8 mouse cellular contexts compared by ENCODE assay signal in genomic region chr2:65181066-65181716, GRCm38 (mm10). TPM values are rescaled to one million over a fixed set of nuclear protein-coding genes. Genes with fewer than 3 reads are reported as not detected.
A peak's percentile ranks its signal among the peaks of the same experiment; 100 is the strongest.
DNase-seq lines count a peak whose midpoint lies in the region; ATAC-seq and TF ChIP-seq lines count a peak whose summit lies in the region.

No protein-coding gene starts in this region.

- peaks cover 15% of the 10 kb centered on the region; the same call in 1 of the 2 replicates for H3K4me1 ChIP-seq in kidney, embryonic 14.5 days (ENCODE audit: control insufficient read depth, insufficient read depth, low read length)
- peaks cover 2% of the 10 kb centered on the region; the same call in 1 of the 2 replicates for H3K4me1 ChIP-seq in cortical plate, adult 2 months (ENCODE audit: control insufficient read depth, insufficient read depth, low read length)
- H3K4me1 ChIP-seq in midbrain, postnatal 0 days (ENCODE audit: insufficient read depth, low read length): 0 out of 2 replicates have a peak, but pooled peaks cover 3% of the 10 kb centered on the region

- no peak for ATAC-seq in kidney, embryonic 14.5 days (ENCODE audit: low FRiP score, low TSS enrichment)
- ATAC-seq in midbrain, postnatal 0 days (ENCODE audit: low FRiP score): no peak

- no peak for DNase-seq in kidney, adult 9 months
- DNase-seq in induced T-regulatory cell, adult 2 months (ENCODE audit: low read depth): peak; percentile 88
- peak; percentile 37 for DNase-seq in midbrain, postnatal 0 days (ENCODE audit: low spot score)
- no peak for DNase-seq in urinary bladder, postnatal 10 days (ENCODE audit: low spot score)
- no peak for DNase-seq in gastrocnemius, postnatal 14 days
- DNase-seq in layer of hippocampus, adult 18-20 months (ENCODE audit: low spot score in 2 of 2): no peak

- no peaks in the 10 kb centered on the region; the same call in 1 of the 2 replicates for H3K9me3 ChIP-seq in kidney, embryonic 14.5 days (ENCODE audit: control insufficient read depth, low read length)
- H3K9me3 ChIP-seq in midbrain, postnatal 0 days (ENCODE audit: low read length): no peaks in the 10 kb centered on the region

- TF ChIP-seq CTCF in cortical plate, adult 2 months (IDR thresholded peaks at IDR 0.05; ENCODE audit: extremely low read depth, insufficient read depth, low read length): 0 out of 2 replicates have a peak, but pooled peaks have one; percentile 16
- peak; percentile 54 for TF ChIP-seq CTCF in midbrain, postnatal 0 days (IDR thresholded peaks at IDR 0.05)

- H3K4me3 ChIP-seq in kidney, embryonic 14.5 days (ENCODE audit: low read length): no peak overlapping the region
- H3K4me3 ChIP-seq in cortical plate, adult 2 months (ENCODE audit: insufficient read depth, low read length): no peak overlapping the region
- H3K4me3 ChIP-seq in midbrain, postnatal 0 days (ENCODE audit: low read depth, low read length): no peak overlapping the region

- TF ChIP-seq POLR2A in cortical plate, adult 2 months (IDR thresholded peaks at IDR 0.05; ENCODE audit: extremely low read depth, insufficient read depth, low read length): no peak

- H3K9ac ChIP-seq in kidney, embryonic 14.5 days (ENCODE audit: low read depth, low read length): no peak overlapping the region
- H3K9ac ChIP-seq in midbrain, postnatal 0 days (replicated peaks; ENCODE audit: low read length, poor library complexity, severe bottlenecking): no peak overlapping the region

- H3K27ac ChIP-seq in kidney, embryonic 14.5 days (ENCODE audit: low read depth, low read length): 0 out of 2 replicates have a peak overlapping the region, but pooled peaks have one; percentile 26
- no peak overlapping the region for H3K27ac ChIP-seq in cortical plate, adult 2 months (ENCODE audit: insufficient read depth, low read length)
- no peak overlapping the region for H3K27ac ChIP-seq in midbrain, postnatal 0 days (ENCODE audit: low read depth, low read length)

- intact Hi-C loops in gastrocnemius, postnatal 14 days (cut with DNase I; ENCODE audit: low total_unique reads): no loop called here

- WGBS in kidney, embryonic 14.5 days: 38% methylated on average over 9 of the region's 9 CpGs
- 29% methylated on average over 9 of the region's 9 CpGs for WGBS in midbrain, postnatal 0 days

- H3K36me3 ChIP-seq in kidney, embryonic 14.5 days (ENCODE audit: control insufficient read depth, insufficient read depth, low read length): no peaks in the 10 kb centered on the region
- no peaks in the 10 kb centered on the region for H3K36me3 ChIP-seq in midbrain, postnatal 0 days (ENCODE audit: insufficient read depth, low read length)

- no peak overlapping the region for H3K4me2 ChIP-seq in kidney, embryonic 14.5 days (replicated peaks; ENCODE audit: low read depth, low read length)
- H3K4me2 ChIP-seq in midbrain, postnatal 0 days (ENCODE audit: low read depth, low read length, poor library complexity, severe bottlenecking): peak overlapping the region; percentile 10; the same call in 1 of the 2 replicates

- H3K27me3 ChIP-seq in kidney, embryonic 14.5 days (ENCODE audit: control insufficient read depth, insufficient read depth, low read length): no peaks in the 10 kb centered on the region
- H3K27me3 ChIP-seq in midbrain, postnatal 0 days (ENCODE audit: insufficient read depth, low read length): no peaks in the 10 kb centered on the region

RNA-seq across cellular contexts. Expression of gene Cobll1, which starts 58.0 kb away (rescaled TPM):
- polyA plus RNA-seq in kidney, embryonic 14.5 days (2014; fragmentation: Nextera tagmentation; extraction: Ambion mirVana): 11.4 and 24.7 TPM in 2 replicates
- 6.6 and 8.5 TPM in 2 replicates for polyA plus RNA-seq in cortical plate, adult 2 months (2012; rRNA removed)
- 2.5 and 5.5 TPM in 2 replicates for total RNA-seq in midbrain, postnatal 0 days (2014; rRNA removed)
- 2.2 and 2.9 TPM in 2 replicates for polyA plus RNA-seq in midbrain, postnatal 0 days (2015; fragmentation: Nextera tagmentation; extraction: Ambion mirVana)
- 1 to 10 TPM; 6.3 to 6.4 TPM for total RNA-seq in gastrocnemius, postnatal 14 days (2021)
- 1 to 10 TPM; 7.3 to 7.5 TPM for total RNA-seq in layer of hippocampus, adult 18-20 months (2021)

Comparison
In these comparisons a context has a peak if more than half of its experiments do, and no peak if none do; other contexts are left out.
1. DNase-seq: peak in induced T-regulatory cell, adult 2 months (single experiment) and midbrain, postnatal 0 days (single experiment); none in kidney, adult 9 months (single experiment), urinary bladder, postnatal 10 days (single experiment), gastrocnemius, postnatal 14 days (single experiment) and layer of hippocampus, adult 18-20 months (0 of 2).